Mouse (Mus musculus) neural tube, embryonic 10.5 days (tissue): ENCODE data around the gene Nol10.

Experiments used
- DNase-seq: peaks from one replicate; pipeline ENCODE4 v3.0.0-alpha.2; 2017; ENCODE audit warnings: low spot score; ENCODE audit errors: extremely low spot score

The Nol10 gene

DNA sequence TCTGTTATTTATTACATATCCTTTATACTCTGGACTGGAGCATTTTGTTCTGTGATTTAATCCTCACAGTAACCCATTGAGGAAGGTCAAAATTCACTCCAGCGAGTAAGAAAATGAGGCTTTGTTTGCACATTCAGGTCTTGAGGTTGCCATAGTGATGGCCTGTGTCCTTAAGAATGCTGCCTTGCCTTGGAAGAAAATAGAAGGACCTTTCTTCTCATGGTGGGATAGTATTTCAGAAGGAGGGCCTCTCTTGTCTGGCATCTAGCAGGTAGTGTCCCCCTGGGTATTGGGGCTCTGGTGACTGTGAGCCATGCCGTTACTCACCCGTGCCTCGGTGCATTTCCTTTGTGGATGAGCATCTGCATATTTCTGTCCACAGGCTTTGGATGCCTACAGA lies 12.4 kb downstream of the Nol10 start:
- DNase-seq = no peak

DNA sequence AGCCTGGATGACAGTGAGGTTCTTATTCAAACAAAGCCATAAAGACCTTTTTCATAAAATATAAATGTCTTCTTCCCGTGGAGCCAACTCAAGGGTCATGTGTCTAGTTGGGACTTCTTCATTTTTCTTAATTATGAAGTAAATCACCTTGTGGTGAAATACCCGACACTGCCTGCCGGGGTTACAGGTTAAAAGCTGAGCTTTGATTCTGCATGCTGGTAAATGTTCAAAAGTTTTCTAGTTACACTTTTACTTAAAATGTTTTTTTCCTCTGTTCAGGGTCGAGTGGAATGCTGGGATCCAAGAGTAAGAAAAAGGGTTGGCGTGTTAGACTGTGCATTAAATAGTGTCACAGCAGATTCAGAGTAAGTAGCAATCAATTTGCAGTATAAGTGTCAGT lies 14.1 kb downstream of the Nol10 start:
- DNase-seq = no peak

DNA sequence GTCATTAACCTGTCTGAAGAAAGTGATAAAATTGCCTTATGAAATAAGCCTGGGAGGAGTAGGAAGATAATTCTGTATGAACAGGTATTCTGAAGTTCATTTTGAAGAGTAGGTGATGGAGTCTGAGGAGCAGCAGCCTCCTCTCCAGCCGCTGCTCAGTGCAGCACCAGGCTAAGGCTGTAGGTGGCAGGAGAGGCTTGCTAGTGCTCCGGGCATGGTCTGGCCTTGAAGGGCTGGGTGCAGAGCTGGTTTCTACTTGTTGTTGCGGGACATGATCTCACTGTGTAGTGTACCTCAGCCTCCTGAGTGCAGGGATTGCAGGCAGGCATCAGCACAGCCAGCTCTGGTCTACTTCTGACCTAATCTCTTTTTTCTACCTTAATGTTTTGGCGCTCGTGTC lies 18.7 kb downstream of the Nol10 start:
- DNase-seq = no peak

DNA sequence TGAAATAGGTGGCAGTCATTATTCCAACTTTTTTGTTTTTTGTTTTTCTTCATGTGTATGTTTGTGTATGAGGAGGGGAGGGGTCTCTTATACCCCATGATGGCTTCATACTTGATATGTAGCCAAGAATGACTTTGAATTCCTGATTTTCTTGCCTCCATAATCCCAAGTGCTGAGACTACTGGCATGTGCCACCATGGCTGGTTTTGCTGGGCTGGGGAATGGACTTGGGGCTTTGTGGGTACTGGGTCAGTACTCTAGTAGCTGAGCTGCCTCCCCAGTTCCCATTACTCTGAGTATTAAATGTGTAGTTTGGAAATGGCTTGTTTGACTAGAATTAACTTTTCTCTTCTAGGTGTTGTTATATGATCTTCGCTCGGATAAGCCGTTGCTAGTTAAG lies 20.9 kb downstream of the Nol10 start:
- no peak for DNase-seq

DNA sequence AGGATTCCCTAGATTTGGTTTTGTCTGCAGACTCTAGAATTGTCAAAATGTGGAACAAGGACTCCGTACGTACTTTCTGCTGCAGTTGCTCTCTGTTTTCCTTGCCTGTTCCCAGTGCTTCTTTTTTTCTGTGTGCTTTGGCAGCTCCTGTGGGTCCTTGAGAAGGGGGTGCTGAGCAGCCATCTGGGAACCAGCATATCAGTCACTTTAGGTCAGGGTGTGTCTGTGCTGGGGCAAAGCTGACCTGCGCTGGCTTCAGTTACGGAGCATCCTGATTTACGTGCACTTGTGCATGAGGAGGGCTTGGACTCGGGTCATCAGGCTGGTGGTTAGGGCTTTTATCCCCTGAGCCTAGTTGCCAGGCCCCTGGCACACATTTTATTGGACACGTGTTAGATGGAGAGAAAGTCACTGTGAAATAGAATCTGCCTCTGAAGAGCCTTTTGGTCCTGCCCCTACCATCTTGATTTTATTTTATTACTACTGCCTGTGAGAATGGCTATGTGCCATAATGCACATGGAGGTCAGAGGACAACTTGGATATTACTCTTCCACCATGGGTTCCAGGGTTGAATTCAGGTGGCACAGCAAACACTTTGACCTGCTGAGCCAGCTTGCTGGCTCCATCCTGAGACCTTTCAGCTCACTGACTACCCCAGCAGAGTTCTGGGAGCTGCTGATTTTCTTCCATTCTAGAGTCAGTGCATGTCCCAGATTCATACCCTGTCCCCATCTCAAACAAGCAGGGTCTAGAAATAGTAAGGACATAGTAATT lies 21.5 kb downstream of the Nol10 start:
- no peak for DNase-seq

DNA sequence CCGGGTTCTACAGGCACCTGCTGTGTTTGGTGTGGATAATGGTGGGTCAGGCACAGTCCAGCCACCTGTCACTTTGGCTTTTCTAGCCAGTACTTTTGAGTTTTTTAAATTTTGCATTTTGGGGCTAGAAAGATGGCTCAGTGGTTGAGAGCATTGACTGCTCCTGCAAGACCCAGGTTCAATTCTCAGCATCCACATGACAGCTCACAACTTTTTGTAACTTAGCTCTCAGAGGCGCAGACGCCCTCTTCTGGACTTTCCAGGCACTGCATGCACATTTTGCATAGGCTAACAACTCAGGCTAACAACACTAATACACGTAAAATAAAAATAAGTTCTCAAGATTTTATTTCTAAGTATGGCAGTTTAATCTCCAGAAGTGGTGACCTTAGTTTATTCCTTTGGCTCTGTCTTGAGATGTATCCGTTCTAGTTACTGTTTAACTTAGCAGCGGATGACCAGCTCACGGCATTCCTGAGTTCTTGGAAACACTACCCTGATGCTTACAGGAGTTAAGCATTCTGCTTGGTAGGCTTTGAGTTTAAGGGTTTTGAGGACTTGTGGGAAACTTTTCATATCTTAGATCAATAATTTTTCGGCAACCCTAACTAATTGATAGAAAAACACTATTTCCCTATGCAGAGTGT lies 23.5 kb downstream of the Nol10 start:
- no peak for DNase-seq

DNA sequence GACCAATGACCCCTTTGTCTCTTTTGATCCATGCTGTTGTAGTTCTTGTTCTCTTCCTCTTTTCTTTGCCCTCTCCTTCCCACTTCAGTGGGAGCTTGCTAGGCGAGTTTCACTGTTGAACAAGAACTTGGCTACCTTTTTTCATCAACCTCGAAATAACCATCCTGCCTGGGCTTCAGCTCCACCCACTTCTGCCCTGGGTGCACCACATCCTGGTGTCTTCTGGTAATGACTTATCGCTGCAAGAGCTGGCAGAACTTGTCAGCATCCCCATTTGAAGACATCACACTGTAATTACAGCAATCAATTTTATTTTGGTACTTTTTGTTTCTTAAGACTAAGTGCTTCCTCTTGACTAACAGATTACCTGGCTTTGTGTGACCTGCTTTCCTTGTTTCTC lies 24.4 kb downstream of the Nol10 start:
- no peak for DNase-seq

DNA sequence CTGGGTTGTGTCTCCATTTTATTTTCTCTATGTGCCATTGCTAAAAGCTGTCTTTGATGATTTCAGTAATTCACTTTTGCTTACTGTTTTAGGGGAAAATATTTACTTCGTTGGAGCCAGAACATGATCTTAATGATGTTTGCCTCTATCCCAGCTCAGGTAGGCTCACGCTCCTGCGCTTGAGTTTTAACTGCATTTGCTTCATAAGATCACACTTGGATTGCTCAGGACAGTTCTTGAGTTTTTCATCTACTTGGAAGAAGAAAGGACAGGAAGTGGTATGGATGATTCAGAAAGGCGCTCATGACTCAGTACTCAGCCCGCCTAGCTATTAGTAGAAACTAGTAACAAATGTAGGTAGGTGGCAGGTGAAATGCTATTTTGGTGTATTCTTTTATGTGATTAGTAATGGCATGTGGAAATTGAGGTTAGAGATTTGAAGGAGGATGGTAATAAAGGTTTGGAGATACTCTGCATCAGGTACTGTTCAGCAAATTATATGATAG lies 25.3 kb downstream of the Nol10 start:
- DNase-seq = no peak

DNA sequence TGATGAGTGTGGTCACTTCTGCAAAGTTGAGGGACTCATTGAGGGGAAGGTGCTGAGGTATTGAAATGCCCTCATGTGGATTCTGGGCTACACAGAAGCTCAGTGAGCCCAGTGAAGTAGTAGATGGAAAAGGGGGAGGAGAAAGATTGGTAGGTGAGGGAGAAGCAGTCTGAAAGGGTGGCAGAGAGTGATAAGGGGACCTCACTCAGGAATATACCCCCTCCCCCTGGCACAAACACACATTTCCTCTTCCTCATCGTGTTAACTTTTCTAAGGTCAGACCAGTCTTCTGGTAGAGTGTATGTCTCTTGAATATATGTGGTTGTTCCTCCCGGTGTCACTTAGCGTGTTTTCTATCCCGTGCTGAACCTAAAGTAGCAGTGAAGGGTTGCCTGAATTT lies 27.0 kb downstream of the Nol10 start:
- no peak for DNase-seq

DNA sequence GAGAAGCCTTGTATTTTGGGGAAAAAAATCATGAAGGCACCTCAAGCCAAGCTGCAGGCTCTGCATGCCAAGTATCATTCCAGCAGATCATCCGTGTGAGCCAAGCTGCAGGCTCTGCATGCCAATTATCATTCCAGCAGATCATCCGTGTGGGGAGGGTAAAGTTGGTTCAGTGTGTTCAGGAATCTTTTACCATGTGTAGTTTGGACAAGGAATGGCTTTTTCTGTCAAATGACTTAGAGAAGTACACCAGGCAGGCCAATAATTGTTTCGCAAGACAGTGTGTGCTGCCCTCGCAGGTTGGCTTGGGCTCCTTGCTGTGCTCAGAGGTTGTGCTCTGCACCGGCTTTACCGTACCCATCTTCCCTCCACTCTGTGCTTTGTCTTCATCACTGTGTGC lies 28.3 kb downstream of the Nol10 start:
- no peak for DNase-seq

DNA sequence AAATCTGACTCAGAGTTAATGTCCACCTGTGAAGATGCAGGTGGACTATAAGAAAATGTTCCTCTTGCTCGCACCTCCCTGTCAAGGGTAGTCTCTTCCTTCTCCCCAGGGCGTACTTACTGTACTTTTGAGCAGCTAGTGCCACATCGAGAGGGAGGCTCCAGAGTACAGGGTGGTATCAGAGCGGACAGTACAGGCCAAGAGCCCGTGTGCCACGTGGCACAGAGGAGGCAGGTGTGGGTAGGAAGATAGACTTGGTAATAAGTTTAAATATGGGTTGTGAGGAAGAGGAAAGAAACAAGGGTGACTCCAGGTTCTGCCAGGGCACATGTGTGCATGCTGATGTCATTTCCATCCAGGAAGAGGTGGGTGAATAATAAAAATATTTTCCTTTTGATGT lies 32.7 kb downstream of the Nol10 start:
- no peak for DNase-seq

DNA sequence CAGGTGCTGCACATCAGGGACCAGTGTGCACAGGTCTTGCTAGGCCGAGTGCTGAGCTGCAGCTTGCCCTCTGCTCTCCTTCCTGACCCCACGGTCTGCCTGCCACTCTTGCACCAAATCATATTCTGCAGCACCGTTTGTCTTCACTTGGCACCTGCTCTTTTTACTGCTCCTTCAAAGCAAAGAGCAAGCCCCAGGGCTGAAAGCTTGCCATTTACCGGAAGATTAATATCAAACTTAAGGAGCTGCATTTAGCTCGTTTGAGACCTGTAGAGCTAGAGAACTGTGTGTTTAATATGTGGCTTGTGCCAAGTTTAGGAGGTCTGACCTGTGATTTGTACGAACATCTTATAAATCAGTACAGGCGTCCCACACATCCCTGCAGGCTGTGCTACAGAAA lies 34.5 kb downstream of the Nol10 start:
- no peak for DNase-seq

DNA sequence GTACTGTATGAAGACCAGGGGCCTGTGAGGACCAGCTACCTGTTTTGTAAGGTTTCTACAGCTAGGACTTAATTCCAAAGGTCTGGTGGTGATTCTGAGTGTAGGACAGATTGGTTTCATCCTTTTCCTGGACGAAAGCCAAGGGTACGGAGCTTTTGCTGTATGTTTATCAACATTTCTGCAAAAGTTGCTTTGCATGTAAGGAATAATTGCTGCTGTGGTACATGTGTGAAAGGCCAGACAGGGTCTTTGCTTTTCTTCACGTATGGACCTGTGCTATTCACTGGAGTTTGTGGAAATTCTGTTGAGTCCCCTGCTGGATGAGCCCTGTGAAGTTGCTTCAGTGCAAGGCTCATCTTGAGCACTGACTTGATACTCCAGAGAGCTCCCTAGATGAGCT lies 38.6 kb downstream of the Nol10 start:
- DNase-seq = no peak

DNA sequence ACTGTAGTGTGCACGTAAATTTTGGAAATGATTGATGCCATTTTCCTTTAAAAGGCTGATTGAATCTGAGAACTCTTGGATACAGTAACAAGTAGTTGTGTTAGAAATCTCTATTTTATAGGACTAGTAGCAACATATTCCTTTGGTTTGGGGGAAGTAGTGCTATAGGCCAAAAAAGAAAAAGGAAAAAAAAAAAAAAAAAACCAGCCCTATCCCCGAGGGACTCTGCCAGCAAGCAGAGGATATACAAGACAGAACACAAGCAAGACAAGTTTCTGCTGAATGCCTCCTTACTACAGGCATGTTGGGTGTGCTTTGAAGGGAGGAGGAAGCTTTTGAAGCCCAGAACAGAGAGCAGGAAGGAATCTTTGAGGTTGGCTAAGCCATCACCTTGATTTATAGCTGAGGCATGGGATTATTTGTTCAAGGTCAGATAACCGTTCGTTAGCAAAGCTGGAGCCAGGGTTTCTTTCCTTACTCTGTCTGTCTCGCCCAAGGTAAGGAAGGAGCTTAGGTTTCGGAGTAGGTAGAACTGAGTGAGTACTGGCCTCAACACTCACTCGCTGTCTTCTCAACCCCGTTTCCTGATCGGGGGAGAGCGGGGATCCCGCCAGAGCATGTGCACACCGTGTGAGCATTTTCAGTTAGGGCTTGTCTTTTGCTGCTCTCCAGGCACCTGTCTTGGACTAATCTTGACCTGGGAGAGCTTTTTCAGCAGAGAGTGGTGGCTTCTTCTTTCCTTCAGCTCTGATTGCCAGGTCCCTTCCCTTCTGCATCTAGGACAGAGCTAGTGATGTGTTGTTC lies 39.3 kb downstream of the Nol10 start:
- no peak for DNase-seq

DNA sequence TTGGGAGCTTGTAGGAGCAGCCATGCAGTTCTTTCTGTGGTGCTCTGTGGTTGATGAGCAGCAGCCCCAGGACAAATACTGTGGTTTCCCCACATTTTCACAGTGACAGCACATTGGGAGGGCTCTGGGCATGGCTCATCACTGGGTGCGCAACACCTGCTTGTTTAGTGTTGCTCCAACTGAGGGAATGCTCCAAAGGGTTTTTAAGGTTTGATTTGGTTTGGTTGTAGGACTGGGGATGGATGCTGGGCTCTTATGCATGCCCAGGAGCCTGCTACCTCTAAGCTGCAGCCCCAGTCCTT lies 39.8 kb downstream of the Nol10 start:
- no peak for DNase-seq

DNA sequence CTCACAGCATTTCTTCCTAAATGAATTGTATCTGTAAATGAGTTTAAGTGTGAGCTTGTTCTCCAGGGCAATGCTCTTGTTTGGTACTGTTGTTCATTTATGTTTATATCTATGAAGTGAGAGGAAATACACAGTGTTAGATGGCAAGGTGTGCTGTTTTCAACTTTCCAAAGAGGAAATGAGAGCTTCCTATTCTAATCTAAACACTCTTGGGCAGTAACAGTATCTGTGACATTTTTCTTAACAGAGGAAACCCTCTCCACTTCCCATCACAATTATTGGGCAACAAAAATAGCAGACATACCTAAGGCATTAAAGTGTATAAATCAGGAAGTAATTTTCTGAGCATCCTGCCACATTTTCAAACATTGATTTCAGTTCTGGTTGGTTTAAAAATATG lies 41.8 kb downstream of the Nol10 start:
- DNase-seq = no peak

DNA sequence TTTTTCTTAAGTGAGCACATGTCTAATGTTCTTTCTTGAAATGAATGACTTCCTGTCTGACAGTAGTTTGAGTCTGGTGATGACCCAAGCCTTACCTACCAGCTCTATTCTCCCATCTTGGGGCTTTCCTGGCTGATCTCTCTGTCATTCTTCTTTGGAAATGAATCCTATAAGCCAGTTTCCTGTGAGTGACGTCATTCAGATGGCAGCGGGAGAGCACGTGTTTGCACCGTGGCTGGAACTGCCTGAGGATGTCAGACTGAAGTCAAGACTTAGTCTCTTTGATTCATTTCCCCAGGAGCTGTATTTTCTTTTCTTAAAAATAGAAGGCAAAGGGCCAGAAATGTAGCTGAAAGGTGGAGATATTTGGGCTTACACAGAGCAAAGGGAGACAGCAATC lies 42.3 kb downstream of the Nol10 start:
- no peak for DNase-seq

DNA sequence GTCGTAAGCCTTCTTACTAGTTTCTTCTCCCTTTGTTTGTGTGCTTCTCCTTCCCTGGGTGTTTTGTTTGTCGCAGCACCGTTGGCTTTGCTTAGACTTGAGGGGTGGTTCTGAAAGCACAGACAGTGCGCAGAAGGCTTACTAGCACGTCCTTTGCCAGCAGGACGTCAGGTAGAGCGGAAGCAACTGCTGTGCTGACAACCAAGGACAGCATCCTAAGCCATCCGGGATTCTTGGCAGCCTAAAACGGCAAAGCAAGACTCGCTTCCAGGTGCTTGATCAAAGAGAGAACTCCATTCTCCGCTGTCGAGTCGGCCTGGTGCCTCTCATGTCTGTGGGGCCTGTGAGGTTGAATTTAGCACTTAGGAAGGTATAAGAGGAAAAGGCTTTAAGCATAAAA lies 44.9 kb downstream of the Nol10 start:
- DNase-seq = no peak

DNA sequence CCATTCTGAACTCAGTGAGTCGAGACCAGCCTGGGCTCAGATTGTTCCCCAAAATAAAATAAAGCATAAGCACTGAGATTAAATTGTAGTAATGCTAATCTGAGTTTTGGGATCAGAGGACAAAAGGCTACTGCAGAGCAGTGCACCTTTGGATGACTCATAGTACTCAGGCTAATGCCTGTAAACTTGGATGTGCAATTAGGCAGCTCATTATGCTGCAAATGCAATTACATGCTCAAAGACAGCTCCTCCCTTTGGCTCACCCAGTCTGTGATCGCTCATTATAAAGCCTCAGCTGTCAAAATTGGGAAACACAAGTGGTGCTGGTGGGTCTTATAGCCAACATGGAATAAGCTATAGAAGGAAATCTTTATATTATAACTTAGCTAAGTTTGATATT lies 48.9 kb downstream of the Nol10 start:
- no peak for DNase-seq

DNA sequence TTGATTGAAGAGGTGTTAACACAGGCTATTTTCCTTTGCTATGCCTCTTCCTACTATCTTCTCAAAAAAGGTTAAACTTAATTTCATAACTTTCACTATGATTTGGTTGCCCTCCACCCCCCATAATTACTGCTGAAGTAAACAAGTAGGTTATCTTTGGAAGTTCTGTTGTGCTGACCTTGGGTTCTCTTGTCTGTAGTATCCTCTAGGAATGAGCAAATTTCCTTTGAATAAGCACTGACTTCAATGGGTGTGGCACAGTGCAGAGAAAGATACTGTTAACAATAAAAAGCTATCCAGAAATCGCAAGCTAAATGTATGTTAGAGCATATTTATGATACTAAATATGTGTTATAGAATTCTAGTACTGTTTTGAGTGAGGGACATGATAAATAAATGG lies 53.2 kb downstream of the Nol10 start:
- no peak for DNase-seq

DNA sequence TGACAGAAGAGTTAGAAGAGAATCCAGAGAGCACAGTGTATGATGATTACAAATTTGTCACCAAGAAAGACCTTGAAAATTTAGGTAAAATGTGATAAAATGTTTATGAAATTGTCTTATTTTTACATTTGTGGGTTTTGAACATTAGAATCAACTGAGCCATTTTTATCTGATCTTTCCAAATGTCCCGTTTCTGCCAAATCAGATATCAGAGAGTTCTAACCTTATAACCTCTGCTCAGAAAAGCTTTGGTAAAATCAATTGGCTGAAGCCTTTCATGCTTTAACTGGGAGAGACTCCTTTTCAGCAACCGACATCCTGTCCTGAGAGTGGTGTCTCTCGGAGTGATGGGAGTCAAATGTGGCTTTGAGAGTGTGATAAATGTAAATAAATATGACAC lies 53.9 kb downstream of the Nol10 start:
- DNase-seq = no peak

DNA sequence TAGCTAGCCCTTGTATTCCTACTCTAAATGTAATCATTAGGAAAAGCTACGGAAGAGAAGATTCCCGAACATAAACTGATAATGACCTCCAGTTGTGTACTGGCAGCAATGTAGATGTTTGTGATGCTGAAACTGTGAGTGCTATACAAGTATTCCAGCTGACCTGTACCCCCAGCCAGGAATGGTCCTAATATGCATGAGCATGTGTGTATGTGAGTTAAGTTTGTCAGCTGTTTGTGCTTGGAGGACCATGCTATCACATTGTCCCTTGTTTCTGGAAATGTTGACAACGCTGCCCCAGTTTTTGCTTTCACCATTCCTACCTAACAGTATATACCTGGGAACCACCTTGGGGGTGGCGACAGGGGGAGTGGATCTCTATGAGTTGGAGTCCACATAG lies 55.7 kb downstream of the Nol10 start:
- no peak for DNase-seq

DNA sequence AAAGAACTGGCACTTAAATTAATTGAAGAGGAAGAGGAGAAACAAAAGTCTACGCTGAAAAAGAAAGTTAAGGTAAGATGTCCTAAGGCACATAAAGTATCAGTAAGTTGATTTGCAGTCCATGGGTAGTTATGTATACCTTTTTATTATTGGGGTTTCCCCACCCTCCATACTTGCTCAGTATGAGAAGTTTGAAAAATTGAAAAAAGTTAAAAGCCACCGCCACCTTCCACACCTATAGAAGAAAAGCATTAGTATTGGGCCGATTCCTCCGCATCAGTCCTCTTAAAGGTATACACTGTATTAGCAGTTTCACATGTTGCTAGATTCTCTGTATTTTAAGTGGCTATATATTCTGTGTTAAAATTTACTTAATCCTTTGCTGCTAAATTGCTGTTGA lies 58.6 kb downstream of the Nol10 start:
- DNase-seq = no peak
